Comparison of ENCODE assay signal across 8 mouse cellular contexts in the genomic region with DNA sequence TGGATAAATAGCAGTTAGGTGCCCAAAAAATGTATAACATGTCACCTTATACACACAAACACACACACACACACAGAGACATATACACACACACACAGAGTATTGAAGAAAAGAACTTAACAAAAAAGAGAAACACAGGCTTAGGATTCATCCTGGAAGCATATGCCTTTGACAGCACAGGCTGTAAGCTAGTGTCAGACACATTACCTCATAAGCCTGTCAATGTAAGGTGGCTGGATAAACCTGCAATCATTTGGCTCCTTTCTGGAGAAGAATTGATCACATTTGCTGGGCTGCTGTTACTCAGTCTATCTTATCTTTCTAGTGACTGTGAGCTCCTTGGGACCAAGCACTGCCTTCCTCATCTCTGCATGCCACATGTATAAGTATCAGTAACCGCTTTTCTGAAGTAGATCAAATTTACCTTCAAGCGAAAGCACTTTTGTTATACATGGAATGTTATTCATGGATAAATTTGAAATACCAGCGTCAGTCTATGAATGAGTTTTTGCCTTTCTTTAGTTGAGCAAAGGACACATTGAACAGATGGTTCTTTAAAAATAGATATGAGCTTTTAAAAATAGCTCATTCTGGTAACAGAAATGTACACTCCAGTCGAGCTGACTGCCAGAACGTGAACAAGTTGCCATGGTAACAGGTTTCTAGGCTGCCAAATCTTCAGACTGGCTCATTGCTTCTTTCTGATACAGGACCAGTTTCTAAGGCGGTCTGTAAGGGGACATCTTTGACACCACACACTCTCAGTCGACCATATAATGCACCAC. TPM values are rescaled to one million over a fixed set of nuclear protein-coding genes. Genes with fewer than 3 reads are reported as not detected.
DNase-seq lines count a peak whose midpoint lies in the region; ATAC-seq lines count a peak whose summit lies in the region.

No protein-coding gene starts in this region.

- peak; percentile 55 to 72 for DNase-seq in heart, adult 18-20 months
- no peak for DNase-seq in heart, postnatal 25 days (ENCODE audit: low spot score)
- peak; percentile 69 to 91 for DNase-seq in frontal cortex, postnatal 36 days (ENCODE audit: low spot score in 2 of 2)
- peak; percentile 83 to 88 for DNase-seq in left cerebral cortex, adult 9 months (ENCODE audit: low spot score in 2 of 2)
- peak; percentile 96 for DNase-seq in telencephalon, adult 2 months (ENCODE audit: low read depth, low spot score)
- no peak for DNase-seq in T-cell, adult 2 months (ENCODE audit: low spot score)
- no peak for DNase-seq in adrenal gland, postnatal 25 days

- intact Hi-C loops in heart, postnatal 25 days (cut with DNase I): no loop called here

- peak; percentile 91 for ATAC-seq in cerebellum, adult (ENCODE audit: insufficient number of reproducible peaks, low FRiP score, low TSS enrichment)

RNA-seq across cellular contexts. Expression of gene Myof, which starts 51.8 kb away (rescaled TPM):
- total RNA-seq in heart, adult 18-20 months (2021): 10 to 100 TPM in 1 of 2 experiments, 1 to 10 TPM in 1; 5.6 to 13.0 TPM
- 10 to 100 TPM in 1 of 2 experiments, 1 to 10 TPM in 1; 9.5 to 10.3 TPM for total RNA-seq in heart, postnatal 25 days (2021)
- total RNA-seq in adrenal gland, postnatal 25 days (2021): 28.3 and 29.8 TPM in 2 replicates

Comparison
In these comparisons a context has a peak if more than half of its experiments do, and no peak if none do; other contexts are left out.
1. DNase-seq: peak in heart, adult 18-20 months (2 of 2), frontal cortex, postnatal 36 days (2 of 2), left cerebral cortex, adult 9 months (2 of 2) and telencephalon, adult 2 months (single experiment); none in heart, postnatal 25 days (single experiment), T-cell, adult 2 months (single experiment) and adrenal gland, postnatal 25 days (single experiment).